Mouse (Mus musculus): ENCODE measurements around the gene Myo16.

DNA sequence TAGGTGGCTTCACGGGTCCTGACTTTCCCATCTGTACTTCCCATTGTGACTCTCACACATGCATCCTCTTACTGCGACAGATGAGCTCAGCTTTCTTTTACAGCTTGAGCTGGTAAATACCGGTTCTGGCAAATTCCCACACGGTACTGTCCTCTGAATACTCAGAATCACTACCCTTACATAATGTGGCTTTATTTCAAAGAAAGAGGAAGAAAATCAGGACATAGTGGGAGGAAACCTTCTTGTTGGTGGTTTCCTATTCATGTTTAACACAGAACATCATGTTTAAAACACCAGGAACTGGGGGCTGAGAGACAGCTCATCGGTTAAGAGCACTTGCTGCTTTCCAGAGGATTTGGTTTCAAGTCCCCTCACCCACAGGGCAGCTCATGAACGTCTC is 384.6 kb downstream of the Myo16 start:
- TF ChIP-seq CTCF (IDR thresholded peaks at IDR 0.05; ENCODE audit: low read depth): no peak
- TF ChIP-seq EP300 (IDR thresholded peaks at IDR 0.05; ENCODE audit: low read depth): no peak
